Mouse (Mus musculus) lung, embryonic 16.5 days (tissue): ENCODE measurements around the gene Rtn4r. TPM values are rescaled to one million over a fixed set of nuclear protein-coding genes. Genes with fewer than 3 reads are reported as not detected.

ENCODE experiments used
- ATAC-seq: fragments of 200-750 bp; cut with Nextera tagmentation; 2 replicates; pipeline ENCODE4 v1.8.0; 2017; ENCODE audit warnings: low read depth, mild to moderate bottlenecking, moderate library complexity
- H3K27ac ChIP-seq: fragments of 300-500 bp; sonication (generic); 2 replicates; pipeline ENCODE4 v1.5.1; 2014; ENCODE audit warnings: mild to moderate bottlenecking, control low read depth, low read length
- H3K27me3 ChIP-seq: fragments of 300-500 bp; sonication (generic); 2 replicates; pipeline ENCODE4 v1.6.1; 2014; ENCODE audit warnings: low read depth, low read length, mixed read lengths; ENCODE audit not compliant: control insufficient read depth, insufficient read depth
- H3K36me3 ChIP-seq: fragments of 300-500 bp; sonication (generic); 2 replicates; pipeline ENCODE4 v1.6.1; 2014; ENCODE audit warnings: low read length; ENCODE audit not compliant: control insufficient read depth, insufficient read depth
- H3K4me1 ChIP-seq: fragments of 300-500 bp; sonication (generic); replicated peaks from 2 replicates; pipeline ENCODE4 v1.6.1; 2014; ENCODE audit warnings: low read length, mixed read lengths; ENCODE audit not compliant: control insufficient read depth, insufficient read depth
- H3K4me2 ChIP-seq: fragments of 300-500 bp; sonication (generic); 2 replicates; pipeline ENCODE4 v1.6.1; 2014; ENCODE audit warnings: low read depth, low read length, control low read depth
- H3K4me3 ChIP-seq: fragments of 300-500 bp; sonication (generic); 2 replicates; pipeline ENCODE4 v1.5.1; 2014; ENCODE audit warnings: mild to moderate bottlenecking, low read length, control low read depth
- H3K9ac ChIP-seq: fragments of 300-500 bp; sonication (generic); 2 replicates; pipeline ENCODE4 v1.6.1; 2014; ENCODE audit warnings: low read length, control low read depth
- H3K9me3 ChIP-seq: fragments of 300-500 bp; sonication (generic); 2 replicates; pipeline ENCODE4 v1.6.1; 2016; ENCODE audit warnings: low read length; ENCODE audit not compliant: control insufficient read depth
- WGBS: fragments of 180-500 bp; shearing (Covaris S2); extraction: QIAGEN DNeasy Blood & Tissue Kit; methylation state at CpG from one replicate; pipeline ENCODE4 v1.1.7; 2014; 5-methylcytosine and 5-hydroxymethylcytosine counted together
- polyA plus RNA-seq: library from polyadenylated mRNA; unstranded; fragments of >200 nt; fragmentation: Nextera tagmentation; extraction: Ambion mirVana; gene quantifications from 2 replicates; pipeline ENCODE4 v1.2.1, GENCODE M21; 2015

Rtn4r gene
- polyA plus RNA-seq, 1 experiment from 2014 or later: 0.35 TPM

GRCm38 (mm10) chr16:18145341-18145867 is 18.0 kb downstream of the Rtn4r start:
- Histone ChIP-seq H3K27me3 (no peaks in the 10 kb centered on the region), H3K4me1 (0 out of 2 replicates have a peak, but pooled peaks cover 5% of the 10 kb centered on the region), H3K4me2 (no peak overlapping the region), H3K27ac (no peak overlapping the region), H3K4me3 (no peak overlapping the region), H3K9ac (no peak overlapping the region), H3K36me3 (no peaks in the 10 kb centered on the region), H3K9me3 (no peaks in the 10 kb centered on the region)
- ATAC-seq: no peak
- 67% methylated on average over 5 of the region's 6 CpGs for WGBS

- no peak for ATAC-seq
- H3K9ac ChIP-seq: no peak overlapping the region
- H3K27me3 ChIP-seq: no peaks in the 10 kb centered on the region
- H3K4me2 ChIP-seq: no peak overlapping the region
- no peak overlapping the region for H3K4me3 ChIP-seq
- H3K4me1 ChIP-seq: 0 out of 2 replicates have a peak, but pooled peaks cover 5% of the 10 kb centered on the region
- H3K36me3 ChIP-seq: no peaks in the 10 kb centered on the region
- WGBS: 25% methylated on average over 6 of the region's 6 CpGs
- H3K27ac ChIP-seq: no peak overlapping the region
- no peaks in the 10 kb centered on the region for H3K9me3 ChIP-seq
These were observed 20.9 kb downstream of the Rtn4r start for GRCm38 (mm10) chr16:18148208-18148876.

GRCm38 (mm10) chr16:18149205-18149604 is 21.8 kb downstream of the Rtn4r start:
- H3K9me3 ChIP-seq: no peaks in the 10 kb centered on the region
- WGBS: 45% methylated on average over 6 of the region's 6 CpGs

GRCm38 (mm10) chr16:18152189-18152588 is 24.7 kb downstream of the Rtn4r start:
- Histone ChIP-seq H3K27me3 (no peaks in the 10 kb centered on the region), H3K4me3 (no peak overlapping the region), H3K9me3 (no peaks in the 10 kb centered on the region), H3K9ac (no peak overlapping the region), H3K36me3 (no peaks in the 10 kb centered on the region), H3K4me1 (peaks cover 4% of the 10 kb centered on the region), H3K27ac (no peak overlapping the region), H3K4me2 (no peak overlapping the region)
- ATAC-seq: no peak
- 87% methylated on average over 12 of the region's 12 CpGs for WGBS

More at GRCm38 (mm10) chr16:18149205-18149604, 21.8 kb downstream of the Rtn4r start:
- Histone ChIP-seq H3K36me3 (no peaks in the 10 kb centered on the region), H3K4me2 (no peak overlapping the region), H3K9ac (no peak overlapping the region), H3K27me3 (no peaks in the 10 kb centered on the region), H3K4me3 (no peak overlapping the region), H3K4me1 (peaks cover 5% of the 10 kb centered on the region; the same call in 1 of the 2 replicates), H3K27ac (no peak overlapping the region)
- no peak for ATAC-seq

GRCm38 (mm10) chr16:18152769-18153445 is 25.5 kb downstream of the Rtn4r start:
- Histone ChIP-seq H3K27ac (no peak overlapping the region), H3K4me1 (peaks cover 4% of the 10 kb centered on the region), H3K36me3 (no peaks in the 10 kb centered on the region), H3K4me3 (no peak overlapping the region), H3K9me3 (no peaks in the 10 kb centered on the region), H3K27me3 (no peaks in the 10 kb centered on the region), H3K4me2 (no peak overlapping the region), H3K9ac (no peak overlapping the region)
- no peak for ATAC-seq
- WGBS: 83% methylated on average over 9 of the region's 9 CpGs

- Histone ChIP-seq H3K4me2 (no peak overlapping the region), H3K4me1 (peaks cover 4% of the 10 kb centered on the region)
- WGBS: 26% methylated on average over 14 of the region's 14 CpGs
These were observed 27.2 kb downstream of the Rtn4r start for GRCm38 (mm10) chr16:18154521-18155171.

GRCm38 (mm10) chr16:18156579-18157350 is 29.3 kb downstream of the Rtn4r start:
- Histone ChIP-seq H3K9me3 (no peaks in the 10 kb centered on the region), H3K4me2 (no peak overlapping the region), H3K4me3 (no peak overlapping the region), H3K27me3 (0 out of 2 replicates have a peak, but pooled peaks cover 2% of the 10 kb centered on the region), H3K27ac (no peak overlapping the region), H3K9ac (no peak overlapping the region), H3K4me1 (peaks cover 7% of the 10 kb centered on the region), H3K36me3 (no peaks in the 10 kb centered on the region)
- no peak for ATAC-seq
- 72% methylated on average over 12 of the region's 12 CpGs for WGBS

More at GRCm38 (mm10) chr16:18154521-18155171, 27.2 kb downstream of the Rtn4r start:
- H3K4me3 ChIP-seq: no peak overlapping the region
- no peak overlapping the region for H3K27ac ChIP-seq
- no peaks in the 10 kb centered on the region for H3K9me3 ChIP-seq
- H3K9ac ChIP-seq: no peak overlapping the region
- H3K27me3 ChIP-seq: 0 out of 2 replicates have a peak, but pooled peaks cover 2% of the 10 kb centered on the region
- H3K36me3 ChIP-seq: no peaks in the 10 kb centered on the region
- peak; percentile 26; the same call in 1 of the 2 replicates for ATAC-seq

- WGBS: 66% methylated on average over 6 of the region's 6 CpGs
- Histone ChIP-seq H3K27ac (no peak overlapping the region), H3K4me3 (no peak overlapping the region), H3K36me3 (no peaks in the 10 kb centered on the region), H3K27me3 (0 out of 2 replicates have a peak, but pooled peaks cover 2% of the 10 kb centered on the region), H3K9ac (no peak overlapping the region), H3K4me1 (peaks cover 7% of the 10 kb centered on the region), H3K9me3 (no peaks in the 10 kb centered on the region), H3K4me2 (no peak overlapping the region)
- no peak for ATAC-seq
These were observed 31.8 kb downstream of the Rtn4r start for GRCm38 (mm10) chr16:18159255-18159654.
